Mouse (Mus musculus) MEL-GATA-1-ER (cell line): Measurements from ENCODE around the gene Lix1l.

Experiments used
- DNase-seq: peaks from one replicate; pipeline ENCODE4 v3.0.0-alpha.2; 2012; ENCODE audit warnings: low read depth; ENCODE audit errors: extremely low read depth

Gene Lix1l

DNA sequence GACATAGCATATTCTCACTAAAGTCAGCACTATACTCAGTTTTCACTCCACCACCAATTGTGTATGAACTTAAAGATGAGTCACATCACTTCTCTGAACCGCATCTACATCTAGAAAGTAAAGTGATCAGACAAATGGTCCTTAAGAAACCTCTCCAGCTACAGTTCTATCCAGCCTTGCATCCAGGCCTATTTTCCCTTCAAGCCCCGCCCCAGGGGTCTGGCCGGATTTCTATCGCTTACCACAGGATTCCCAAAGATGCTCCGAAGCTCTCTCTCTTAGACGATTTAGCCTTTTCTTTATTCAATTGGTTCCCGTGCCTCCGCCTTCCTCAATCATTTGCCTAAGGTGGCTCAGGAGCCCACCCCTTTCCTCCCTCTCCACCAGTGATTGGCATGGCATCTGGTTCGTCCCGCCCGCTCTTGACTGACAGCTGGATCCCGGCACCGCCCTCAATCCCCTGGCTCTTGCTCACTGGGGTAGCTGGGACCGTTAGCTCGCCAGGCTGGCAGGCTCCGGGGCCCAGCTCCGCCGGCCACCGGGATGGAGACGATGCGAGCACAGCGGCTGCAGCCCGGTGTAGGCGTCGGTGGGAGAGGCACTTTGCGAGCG, at the start of gene Lix1l:
TSS of gene Lix1l (plus strand) at position 511 of the 612 bp plus-strand sequence.
- peak; percentile 100 for DNase-seq

DNA sequence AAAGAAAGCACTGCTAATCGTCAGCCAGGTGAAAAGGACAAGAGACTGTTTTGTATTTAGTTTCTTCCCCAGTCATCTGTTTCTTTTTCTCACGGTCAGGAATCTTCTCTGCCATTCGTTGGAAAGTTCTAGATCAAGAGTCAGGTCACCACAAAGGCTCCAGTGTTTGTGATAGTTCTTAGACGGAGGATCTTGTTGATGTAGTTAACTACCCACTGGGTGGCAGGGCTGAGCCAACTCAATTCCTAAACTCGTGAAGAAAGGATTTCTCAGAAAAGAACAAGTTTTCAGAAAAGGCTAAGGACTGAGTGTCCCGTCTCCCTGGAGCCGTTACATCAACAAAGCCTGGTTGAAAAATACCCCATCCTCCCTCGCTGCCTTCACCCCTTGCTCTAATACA, 49.7 kb upstream of the Lix1l start:
- peak; percentile 92 for DNase-seq

DNA sequence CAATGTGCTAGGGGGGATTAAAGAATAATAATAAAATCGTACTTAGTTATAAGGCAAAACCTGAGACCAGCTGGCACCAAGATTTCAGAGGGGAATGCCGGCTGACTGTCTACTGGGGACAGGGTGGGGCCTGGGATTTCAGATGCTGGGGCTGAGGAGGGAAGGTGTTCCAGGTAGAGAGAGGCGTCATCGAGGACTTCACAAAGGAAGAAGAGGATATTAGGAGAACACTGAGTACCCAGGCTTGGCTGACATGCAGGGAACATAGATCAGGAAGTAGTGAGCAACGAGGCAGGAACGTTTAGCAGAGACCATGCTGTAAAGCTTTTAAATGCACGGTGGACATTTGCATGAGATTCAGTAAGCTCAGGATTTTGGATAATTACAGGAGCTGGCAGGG, 49.1 kb upstream of the Lix1l start:
- no peak for DNase-seq

DNA sequence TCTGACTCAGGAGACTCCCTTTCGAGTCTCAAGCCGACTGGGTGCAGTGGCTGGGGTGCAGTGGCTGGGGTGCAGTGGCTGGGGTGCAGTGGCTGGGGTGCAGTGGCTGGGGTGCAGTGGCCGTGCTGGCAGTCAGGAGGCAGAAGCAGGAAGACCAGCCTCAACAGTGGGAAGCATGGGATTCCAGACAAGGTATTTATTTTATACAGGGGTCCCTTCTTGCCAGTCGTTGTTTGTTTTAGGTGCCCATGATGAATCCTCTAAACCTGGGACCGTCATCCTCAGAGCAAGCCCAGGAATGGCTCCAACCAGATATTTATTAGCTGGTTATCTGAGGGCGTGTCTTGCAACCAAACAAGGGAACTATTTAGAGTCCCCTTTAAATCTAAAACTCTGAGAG, 47.3 kb upstream of the Lix1l start:
- no peak for DNase-seq

DNA sequence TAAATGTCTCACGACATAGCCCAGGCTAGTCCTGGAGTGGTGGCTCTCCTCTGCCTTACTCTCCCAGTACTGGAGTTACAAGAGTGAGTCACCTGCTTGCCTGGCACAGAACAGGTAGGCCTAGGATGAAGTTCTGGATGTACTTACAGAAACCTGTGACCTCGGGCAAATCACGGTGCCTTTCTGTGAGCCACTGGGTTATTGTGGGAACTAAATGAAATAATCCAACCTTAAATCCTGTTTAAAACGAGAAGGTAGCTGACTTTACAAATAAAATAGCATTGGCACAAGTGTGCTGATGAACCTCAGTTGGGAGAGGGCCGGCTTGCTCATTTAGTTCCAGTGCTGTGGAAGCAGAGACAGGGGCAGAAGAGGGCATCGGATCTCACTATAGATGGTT, 46.7 kb upstream of the Lix1l start:
- no peak for DNase-seq

DNA sequence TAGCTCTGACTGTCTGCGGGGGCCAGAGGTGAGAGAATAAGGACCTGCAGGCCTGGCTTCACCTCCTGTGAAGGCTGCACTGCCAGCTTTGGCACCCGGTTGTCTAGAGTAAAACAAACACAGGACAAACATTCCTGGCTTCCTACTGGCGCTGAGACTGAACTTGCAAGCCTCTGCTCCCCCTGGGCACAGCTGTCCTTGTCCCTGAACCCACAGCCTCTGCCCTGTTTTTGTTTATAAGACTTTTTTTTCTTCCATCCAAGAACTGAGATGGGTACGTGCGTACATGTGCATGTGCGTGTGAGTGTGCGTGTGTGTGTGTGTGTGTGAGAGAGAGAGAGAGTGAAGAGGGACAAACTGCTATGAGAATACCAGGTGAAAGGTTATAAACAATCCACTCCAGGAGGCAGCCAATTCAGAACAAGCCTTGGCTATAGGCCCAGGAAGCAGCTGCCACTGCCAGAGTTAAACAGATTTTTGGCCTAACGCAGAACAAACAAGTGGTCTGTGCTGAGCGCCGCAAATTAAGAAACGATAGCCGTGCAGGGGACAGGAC, 45.8 kb upstream of the Lix1l start:
- no peak for DNase-seq

DNA sequence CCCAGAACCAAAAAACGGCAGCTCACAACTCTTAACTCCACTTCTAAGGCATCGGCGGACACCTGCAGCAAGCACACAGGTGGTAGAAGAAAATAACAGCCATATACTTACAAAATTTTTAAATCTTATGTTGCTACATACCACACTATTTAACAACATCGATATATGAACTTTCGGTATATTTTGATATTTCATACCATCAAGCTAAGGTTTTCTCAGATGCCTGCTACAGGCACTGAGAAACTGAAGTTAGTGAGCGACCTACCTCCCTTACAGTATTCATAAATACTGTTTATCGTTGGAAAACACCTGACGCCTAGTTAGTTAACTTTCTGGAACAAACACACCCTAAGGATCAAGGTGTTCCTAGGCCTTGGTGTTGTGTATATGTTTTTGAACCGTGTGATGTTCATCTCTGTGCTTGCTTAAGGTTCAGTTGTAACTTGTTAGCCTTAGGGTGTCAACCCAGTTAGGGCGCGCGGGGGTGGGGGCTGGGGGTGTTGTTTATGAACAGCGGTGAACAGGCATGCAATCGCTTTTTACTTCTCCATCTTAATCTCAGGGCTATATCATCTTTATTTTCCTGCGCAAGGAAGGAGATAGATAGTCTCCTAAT, 44.8 kb upstream of the Lix1l start:
- no peak for DNase-seq

DNA sequence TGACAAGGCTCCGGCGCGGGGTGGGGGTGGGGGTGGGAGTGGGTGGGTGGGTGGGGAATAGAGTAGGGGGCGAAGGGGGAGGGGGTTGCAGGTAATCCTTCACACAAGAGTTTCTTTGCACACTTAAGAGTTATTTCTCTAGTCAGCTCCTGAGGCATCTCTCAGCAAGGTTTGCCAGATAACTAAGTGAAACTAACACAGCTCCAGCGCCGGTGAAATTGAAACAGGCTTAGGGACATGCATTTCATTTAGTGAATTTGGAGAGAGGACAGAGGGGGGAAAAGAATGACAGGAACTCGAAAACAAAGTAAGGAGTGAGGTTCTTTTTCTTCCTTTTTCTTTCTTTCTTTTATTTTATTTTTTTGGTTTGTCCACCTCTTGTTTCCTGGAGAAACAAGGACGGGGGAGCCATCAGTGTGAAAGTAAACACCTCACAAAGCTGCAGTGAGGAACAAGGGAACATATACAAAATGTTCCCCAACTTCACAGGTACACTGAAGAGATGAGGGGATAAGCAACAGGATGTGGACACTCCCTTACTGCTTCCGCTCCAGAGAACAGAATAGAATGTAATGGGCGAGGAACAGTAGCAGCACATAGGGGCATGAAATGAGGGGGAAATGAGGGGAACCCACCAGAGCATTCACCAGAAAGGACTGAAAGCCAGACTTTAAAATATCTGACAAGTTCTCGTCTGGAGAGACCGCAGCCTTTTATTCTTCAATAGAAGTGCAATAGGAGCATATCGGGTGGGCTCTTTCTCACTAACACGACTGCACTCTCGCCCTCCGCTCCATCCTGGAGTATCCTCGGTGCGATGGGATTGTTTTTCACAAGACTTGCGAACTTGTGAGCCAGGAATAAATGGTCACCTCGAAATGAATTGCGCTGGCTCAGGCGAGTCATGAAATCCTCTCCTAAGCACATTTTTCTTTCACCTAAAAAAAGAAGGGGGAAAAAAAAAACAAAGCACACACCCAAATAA, 44.0 kb upstream of the Lix1l start:
- DNase-seq, result peak; percentile 91

DNA sequence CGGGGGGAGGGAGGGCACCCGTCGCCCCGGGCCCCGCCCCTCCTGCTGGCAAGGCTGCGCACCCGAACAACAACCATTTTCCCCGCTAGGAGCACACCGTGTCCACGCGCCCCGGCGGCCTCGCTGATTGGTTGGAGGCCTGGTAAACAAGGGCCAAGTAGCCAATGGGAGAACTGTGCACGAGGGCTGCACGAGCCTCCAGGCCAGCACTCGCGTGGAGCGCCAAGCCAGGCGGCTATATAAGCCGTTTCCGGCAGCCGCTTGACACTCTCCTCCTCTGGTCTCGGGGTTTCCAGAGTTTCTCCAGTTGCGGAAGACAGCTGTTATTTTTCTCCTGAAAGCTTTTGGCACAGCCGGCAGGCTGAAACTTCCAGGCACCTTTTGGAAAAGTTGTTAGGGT, 43.3 kb upstream of the Lix1l start, which contains the start of gene Txnip:
TSS of gene Txnip (plus strand) at position 264 of the 400 bp plus-strand sequence.
- peak; percentile 100 for DNase-seq

DNA sequence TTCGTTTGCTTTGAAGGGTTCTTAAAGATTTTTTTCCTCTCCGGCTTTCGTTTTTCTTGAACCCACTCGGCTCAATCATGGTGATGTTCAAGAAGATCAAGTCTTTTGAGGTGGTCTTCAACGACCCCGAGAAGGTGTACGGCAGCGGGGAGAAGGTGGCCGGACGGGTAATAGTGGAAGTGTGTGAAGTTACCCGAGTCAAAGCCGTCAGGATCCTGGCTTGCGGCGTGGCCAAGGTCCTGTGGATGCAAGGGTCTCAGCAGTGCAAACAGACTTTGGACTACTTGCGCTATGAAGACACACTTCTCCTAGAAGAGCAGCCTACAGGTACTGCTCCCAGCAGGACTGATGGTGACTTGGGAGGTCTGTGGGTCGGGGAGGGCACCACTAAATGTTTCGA, 42.8 kb upstream of the Lix1l start:
- DNase-seq, result peak; percentile 67

DNA sequence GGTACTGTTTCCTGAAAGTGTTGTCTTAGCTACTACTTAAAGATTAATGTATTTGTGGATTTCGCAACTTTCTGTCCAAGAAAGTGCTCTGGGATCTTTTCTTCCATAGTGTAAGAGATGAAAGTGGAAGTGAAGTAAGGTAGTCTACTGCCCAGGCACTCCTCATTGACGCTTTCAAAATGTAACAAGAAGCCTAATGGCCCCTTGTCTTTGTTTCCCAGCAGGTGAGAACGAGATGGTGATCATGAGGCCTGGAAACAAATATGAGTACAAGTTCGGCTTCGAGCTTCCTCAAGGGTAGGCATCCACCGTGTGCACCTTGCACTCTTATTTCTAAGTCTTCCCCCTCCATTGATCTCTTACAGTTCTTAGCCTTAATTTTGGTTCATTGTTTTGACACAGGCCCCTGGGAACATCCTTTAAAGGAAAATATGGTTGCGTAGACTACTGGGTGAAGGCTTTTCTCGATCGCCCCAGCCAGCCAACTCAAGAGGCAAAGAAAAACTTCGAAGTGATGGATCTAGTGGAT, 42.2 kb upstream of the Lix1l start:
- peak; percentile 61 for DNase-seq

DNA sequence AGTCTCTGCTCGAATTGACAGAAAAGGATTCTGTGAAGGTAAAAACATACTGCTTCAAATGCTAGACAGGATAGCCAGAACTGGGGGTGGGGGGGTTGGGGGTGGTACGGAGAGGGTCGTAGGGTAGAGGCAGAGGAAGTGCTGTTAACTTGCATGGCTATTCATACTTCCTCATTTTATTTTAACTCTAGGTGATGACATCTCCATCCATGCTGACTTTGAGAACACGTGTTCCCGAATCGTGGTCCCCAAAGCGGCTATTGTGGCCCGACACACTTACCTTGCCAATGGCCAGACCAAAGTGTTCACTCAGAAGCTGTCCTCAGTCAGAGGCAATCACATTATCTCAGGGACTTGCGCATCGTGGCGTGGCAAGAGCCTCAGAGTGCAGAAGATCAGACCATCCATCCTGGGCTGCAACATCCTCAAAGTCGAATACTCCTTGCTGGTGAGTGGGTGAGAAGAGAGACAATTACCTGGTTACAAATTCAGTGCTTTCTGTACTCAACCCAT, 41.5 kb upstream of the Lix1l start:
- DNase-seq, result peak; percentile 86

DNA sequence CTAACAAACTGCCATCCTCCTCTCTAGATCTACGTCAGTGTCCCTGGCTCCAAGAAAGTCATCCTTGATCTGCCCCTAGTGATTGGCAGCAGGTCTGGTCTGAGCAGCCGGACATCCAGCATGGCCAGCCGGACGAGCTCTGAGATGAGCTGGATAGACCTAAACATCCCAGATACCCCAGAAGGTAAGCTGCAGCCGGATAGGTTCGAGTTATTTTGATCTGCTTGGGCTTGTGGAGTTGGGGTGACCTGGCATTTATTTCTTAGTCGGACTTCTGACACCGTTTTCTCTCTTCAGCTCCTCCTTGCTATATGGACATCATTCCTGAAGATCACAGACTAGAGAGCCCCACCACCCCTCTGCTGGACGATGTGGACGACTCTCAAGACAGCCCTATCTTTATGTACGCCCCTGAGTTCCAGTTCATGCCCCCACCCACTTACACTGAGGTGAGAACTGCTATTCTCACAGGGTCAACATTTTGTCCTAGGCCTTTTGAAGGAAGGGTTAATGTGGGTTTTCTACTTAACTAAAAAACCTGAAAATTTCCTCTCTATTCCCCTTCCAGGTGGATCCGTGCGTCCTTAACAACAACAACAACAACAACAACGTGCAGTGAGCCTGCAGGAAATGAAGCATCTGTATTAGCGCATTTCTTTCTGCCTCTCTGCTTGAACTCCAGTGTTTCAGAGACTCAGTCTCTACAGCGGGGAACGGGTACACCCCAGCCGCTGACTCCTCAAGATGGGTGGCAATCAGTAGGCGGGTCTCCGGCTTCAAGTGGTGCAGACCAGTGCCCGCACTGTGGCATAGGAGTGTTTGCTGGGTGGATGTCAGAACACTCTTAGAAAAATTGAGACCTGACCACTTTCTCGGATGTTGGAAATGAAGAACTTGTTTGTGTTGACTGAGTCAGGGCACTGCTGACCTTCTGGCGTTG, 40.8 kb upstream of the Lix1l start:
- no peak for DNase-seq

DNA sequence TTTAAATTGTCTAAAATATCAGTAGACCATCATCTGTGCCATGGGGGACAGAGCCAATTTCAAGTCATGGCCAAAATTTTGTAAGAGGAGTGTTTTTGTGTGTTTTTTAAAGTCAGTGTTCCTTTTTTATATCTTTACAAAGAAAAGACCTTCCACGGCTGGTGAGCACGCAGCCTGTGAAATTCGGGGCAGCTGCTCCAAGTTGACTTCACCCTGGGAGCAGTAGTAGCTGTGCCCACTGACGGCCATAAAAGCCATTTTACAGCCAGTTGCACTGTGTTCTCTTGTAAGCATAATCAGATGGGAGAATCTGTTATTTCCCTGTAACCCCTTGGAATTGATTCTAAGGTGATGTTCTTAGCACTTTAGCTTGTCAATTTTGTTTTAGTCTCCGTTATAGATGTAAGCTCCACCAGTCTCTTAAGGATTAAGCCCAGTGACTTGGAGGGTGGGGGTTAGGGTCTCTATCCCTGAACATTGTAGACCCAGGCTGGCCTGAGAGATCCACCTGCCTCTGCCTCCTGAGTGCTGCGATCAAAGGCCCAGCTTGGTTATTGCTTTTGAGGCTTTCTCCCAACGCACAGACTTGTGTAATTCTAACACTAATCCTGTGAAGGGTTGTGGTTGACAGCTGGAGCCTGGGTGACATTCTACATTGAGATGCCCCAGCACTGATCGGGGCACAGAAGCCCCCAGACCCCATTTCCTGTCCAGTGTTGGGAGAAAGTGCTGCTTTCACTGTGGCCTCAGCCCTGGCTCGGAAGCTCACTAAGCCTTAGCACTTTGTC, 39.9 kb upstream of the Lix1l start:
- no peak for DNase-seq

DNA sequence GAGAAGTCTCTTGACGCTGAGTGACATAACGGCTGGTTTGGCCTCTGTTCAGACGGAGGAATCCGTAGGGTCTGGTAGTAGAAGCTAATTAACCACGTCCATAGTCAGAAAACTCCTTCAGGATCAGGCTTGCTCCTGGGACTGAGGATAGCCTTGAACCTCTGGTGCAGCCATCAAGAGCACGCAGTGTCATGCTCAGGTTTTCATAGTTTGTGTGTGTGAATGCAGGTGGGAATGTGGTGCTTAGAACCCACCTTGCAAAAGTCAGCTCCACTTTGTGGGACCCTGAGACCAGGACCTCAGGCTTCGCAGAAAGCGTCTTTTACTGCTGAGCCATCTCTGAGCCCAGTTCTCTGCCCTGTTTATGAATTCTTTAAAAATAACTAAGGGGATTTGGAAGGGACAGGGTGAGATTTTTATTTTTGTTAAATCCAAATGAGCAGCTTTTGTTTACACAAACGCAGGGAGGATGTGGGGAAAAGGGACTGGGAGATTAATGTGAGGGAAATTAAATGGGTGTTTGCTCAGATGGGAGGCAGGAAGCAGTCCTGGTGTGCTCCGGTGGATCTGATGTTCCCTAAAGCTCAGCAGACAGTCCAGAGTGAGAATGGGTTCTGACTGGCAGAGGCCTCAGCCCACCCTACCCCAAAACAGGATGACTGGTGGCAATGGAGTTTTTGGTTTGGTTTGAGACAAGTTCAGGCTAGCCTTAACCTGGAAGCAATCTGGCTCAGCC, 38.8 kb upstream of the Lix1l start:
- peak; percentile 62 for DNase-seq

DNA sequence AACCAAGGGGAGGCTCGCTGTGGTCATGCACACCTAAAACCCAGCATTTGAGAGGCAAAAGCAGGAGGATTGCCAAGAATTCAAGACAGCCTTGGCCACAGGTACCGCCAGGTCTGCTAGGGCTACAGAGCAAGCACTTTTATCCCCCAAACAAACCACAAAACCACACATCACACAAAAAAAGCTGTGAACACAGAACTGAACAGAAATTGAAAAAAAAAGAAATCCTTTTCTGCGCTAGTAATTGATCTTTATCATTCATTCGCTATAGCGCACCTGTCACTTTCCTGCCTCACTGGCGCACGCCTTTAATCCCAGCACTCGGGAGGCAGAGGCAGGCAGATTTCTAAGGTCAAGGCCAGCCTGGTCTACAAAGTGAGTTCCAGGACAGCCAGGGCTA, 37.7 kb upstream of the Lix1l start:
- DNase-seq, result no peak

DNA sequence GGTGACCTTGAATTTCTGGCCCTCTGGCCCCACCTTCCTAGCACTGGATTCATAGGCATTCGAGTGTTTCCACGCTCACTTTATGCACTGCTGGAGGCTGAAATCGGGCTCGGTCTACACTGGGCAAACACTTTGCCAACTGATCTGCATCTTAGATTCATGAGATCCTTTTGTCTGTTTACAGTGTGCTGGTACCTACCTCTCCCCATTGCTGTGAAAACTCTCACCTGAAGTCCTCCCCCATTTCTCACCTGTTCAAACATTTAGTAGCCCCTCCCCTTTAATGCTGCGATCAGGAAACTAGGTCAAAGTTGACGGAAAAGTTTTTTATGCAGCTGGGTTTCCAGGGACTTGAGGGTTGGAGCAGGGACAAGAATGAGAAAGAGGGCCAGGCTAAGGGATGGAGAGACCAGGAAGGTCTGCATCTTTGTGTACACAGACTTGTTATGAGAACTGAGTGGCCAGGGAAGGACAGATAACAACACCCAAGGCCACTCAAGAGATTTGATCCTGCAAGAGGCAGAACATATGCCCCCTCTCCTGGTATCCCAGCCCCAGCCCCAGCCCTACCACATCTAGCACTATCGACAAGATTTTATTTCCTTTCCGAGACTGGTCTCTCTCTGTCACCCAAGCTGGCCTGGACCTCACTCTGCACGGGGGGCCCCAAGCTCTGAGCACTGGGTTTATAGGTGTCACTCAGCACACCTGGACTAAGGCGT, 36.9 kb upstream of the Lix1l start:
- no peak for DNase-seq

DNA sequence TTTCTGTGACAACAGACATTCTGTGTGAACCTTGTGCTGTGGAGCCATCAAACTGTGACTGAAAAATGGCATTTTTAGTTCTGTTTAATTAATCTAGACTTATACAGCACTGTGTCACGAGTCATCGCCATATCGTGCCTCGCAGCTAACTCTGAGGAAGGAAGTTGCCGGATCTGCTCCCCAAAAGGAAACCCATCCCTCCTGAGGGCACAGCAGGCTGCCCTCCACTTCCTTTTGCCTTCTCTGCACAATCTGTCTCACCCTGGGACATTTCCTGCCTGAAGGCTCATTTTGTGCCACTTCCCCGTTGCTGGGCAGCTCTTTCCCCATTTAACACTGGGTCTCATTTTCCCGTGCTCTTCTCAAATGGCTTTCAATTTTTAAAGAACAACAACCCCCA, 36.3 kb upstream of the Lix1l start:
- DNase-seq, result peak; percentile 94
